Mouse (Mus musculus) bone marrow, adult 2 months (tissue): ENCODE measurements around the gene Matk.

ENCODE experiments used
- CTCF ChIP-seq: fragments of 200-500 bp; IDR thresholded peaks from 2 replicates; pipeline ENCODE4 v1.5.1; 2011; ENCODE audit warnings: low read length, control low read depth; ENCODE audit not compliant: control insufficient read depth, insufficient read depth
- POLR2A ChIP-seq: fragments of 200-500 bp; IDR thresholded peaks from 2 replicates; pipeline ENCODE4 v1.6.1; 2011; ENCODE audit warnings: low read depth, mild to moderate bottlenecking, control low read depth, low read length, borderline replicate concordance; ENCODE audit not compliant: control insufficient read depth

- TF ChIP-seq CTCF, result no peak
- no peak for TF ChIP-seq POLR2A
These were observed 2.2 kb downstream of the Matk start for GRCm38 (mm10) chr10:81254886-81255285.
